Mouse (Mus musculus) spleen, adult 2 months (tissue): ENCODE measurements around the gene Nphp1.

Source experiments
- CTCF ChIP-seq: fragments of 200-500 bp; IDR thresholded peaks from 2 replicates; pipeline ENCODE4 v1.5.1; 2011; ENCODE audit warnings: mild to moderate bottlenecking, inconsistent platforms; ENCODE audit not compliant: insufficient read depth, insufficient read length, insufficient replicate concordance; ENCODE audit errors: extremely low read depth
- POLR2A ChIP-seq: fragments of 200-500 bp; IDR thresholded peaks from 2 replicates; pipeline ENCODE4 v1.6.1; 2011; ENCODE audit warnings: low read depth, low read length, inconsistent platforms

GRCm38 (mm10) chr2:127778451-127778850 lies 10.2 kb downstream of the Nphp1 start:
- TF ChIP-seq POLR2A (no peak), CTCF (no peak)
